Mouse (Mus musculus) hindbrain, embryonic 12.5 days (tissue): ENCODE results near the gene Pycr1. TPM values are rescaled to one million over a fixed set of nuclear protein-coding genes. Genes with fewer than 3 reads are reported as not detected.

Source experiments
- ATAC-seq: fragments of 200-750 bp; cut with Nextera tagmentation; 2 replicates; pipeline ENCODE4 v1.8.0; 2017; ENCODE audit warnings: moderate TSS enrichment; ENCODE audit not compliant: low FRiP score
- H3K27ac ChIP-seq: fragments of 300-500 bp; sonication (generic); 2 replicates; pipeline ENCODE4 v1.5.1; 2016; ENCODE audit warnings: mild to moderate bottlenecking
- H3K27me3 ChIP-seq: fragments of 300-500 bp; sonication (generic); 2 replicates; pipeline ENCODE4 v1.6.1; 2016; ENCODE audit warnings: mild to moderate bottlenecking
- H3K36me3 ChIP-seq: fragments of 300-500 bp; sonication (generic); 2 replicates; pipeline ENCODE4 v1.6.1; 2016; ENCODE audit warnings: mild to moderate bottlenecking
- H3K4me1 ChIP-seq: fragments of 300-500 bp; sonication (generic); 2 replicates; pipeline ENCODE4 v1.6.1; 2016
- H3K4me2 ChIP-seq: fragments of 300-500 bp; sonication (generic); replicated peaks from 2 replicates; pipeline ENCODE4 v1.6.1; 2016; ENCODE audit warnings: mild to moderate bottlenecking
- H3K4me3 ChIP-seq: fragments of 300-500 bp; sonication (generic); 2 replicates; pipeline ENCODE4 v1.5.1; 2016; ENCODE audit warnings: mild to moderate bottlenecking
- H3K9ac ChIP-seq: fragments of 300-500 bp; sonication (generic); 2 replicates; pipeline ENCODE4 v1.6.1; 2016; ENCODE audit warnings: mild to moderate bottlenecking, moderate library complexity
- H3K9me3 ChIP-seq: fragments of 300-500 bp; sonication (generic); replicated peaks from 2 replicates; pipeline ENCODE4 v1.6.1; 2016; ENCODE audit warnings: mild to moderate bottlenecking
- WGBS: fragments of 180-500 bp; shearing (Covaris S2); methylation state at CpG from one replicate; pipeline ENCODE4 v1.1.7; 2016; 5-methylcytosine and 5-hydroxymethylcytosine counted together
- polyA plus RNA-seq: library from polyadenylated mRNA; unstranded; fragments of >200 nt; fragmentation: Nextera tagmentation; extraction: Ambion mirVana; gene quantifications from 2 replicates; pipeline ENCODE4 v1.2.1, GENCODE M21; 2016

The Pycr1 gene
- polyA plus RNA-seq, 1 experiment from 2014 or later, result 28.5 TPM

DNA sequence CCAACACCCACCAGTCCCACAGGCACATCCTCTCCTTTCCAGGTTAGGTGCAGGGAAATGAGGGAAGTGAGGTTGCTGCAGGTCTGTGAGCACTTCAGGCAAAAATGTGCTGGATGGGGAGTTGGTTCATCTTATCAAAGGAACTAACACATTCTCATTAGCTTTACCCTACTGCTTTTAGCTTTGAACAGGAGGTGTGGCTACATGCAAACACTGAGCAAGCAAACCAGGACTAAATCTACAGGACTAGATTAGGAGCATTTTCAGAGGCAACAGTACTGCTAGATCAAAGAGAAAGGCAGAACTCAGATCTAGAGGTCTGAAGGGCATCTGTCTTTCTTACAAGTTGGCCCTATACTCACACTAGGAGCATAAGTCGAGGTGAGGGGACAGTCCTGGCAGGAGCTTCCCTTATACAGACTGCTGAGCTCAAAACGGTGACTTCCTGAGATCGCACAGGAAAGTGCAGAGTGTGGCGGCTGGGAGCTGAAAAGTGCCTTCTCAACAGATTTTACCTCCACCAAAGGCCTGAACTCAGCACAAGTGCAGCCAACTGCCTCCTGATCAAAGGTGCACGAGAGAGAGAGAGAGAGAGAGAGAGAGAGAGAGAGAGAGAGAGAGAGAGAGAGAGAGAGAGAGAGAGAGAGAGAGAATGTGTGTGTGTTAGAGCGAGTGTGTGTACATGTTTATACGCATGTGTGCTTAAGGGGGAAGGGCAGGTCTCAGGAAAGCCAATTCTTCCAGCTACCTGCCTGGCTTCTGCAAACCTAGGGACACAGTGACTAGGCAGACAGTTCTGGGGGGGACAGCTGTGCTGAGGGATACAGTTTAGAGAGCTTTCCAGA is 12.5 kb downstream of the Pycr1 start:
- Histone ChIP-seq H3K27me3 (no peaks in the 10 kb centered on the region), H3K4me3 (peak overlapping the region; percentile 95; the same call in 1 of the 2 replicates), H3K4me1 (peaks cover 36% of the 10 kb centered on the region), H3K27ac (no peak overlapping the region), H3K9me3 (no peaks in the 10 kb centered on the region), H3K9ac (peak overlapping the region; percentile 33), H3K4me2 (peak overlapping the region; percentile 82; the same call in 1 of the 2 replicates), H3K36me3 (peaks cover 27% of the 10 kb centered on the region)
- 41% methylated on average over 7 of the region's 7 CpGs for WGBS
- ATAC-seq, result no peak

DNA sequence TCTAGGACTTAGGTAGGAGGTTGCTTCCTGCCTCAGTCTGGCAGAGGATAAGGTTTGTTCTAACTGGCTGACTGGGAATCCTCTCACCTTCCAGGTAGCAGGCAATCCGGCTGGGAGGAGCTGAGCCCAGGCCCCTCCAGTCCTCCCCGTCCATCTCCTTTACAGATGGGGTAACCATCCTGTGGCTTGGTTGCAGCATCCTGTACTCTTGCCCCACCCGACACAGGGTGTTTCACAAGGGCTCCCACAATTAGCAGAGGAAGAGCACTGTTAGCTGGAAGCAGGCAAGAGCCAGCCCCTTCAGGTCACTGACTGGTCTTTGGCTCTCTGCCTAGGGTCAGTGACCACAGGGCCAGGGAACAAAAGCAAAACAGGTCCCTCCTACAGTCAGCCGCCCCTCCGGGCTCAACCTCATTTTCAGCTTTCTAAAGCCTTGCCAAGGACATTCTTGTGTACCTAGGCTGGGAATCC is 13.1 kb downstream of the Pycr1 start:
- Histone ChIP-seq H3K27me3 (no peaks in the 10 kb centered on the region), H3K4me2 (peak overlapping the region; percentile 29), H3K9ac (peak overlapping the region; percentile 33), H3K4me3 (0 out of 2 replicates have a peak overlapping the region, but pooled peaks have one; percentile 7), H3K27ac (peak overlapping the region; percentile 64), H3K9me3 (no peaks in the 10 kb centered on the region), H3K36me3 (peaks cover 27% of the 10 kb centered on the region), H3K4me1 (peaks cover 37% of the 10 kb centered on the region)
- no peak for ATAC-seq
- 32% methylated on average over 5 of the region's 5 CpGs for WGBS

DNA sequence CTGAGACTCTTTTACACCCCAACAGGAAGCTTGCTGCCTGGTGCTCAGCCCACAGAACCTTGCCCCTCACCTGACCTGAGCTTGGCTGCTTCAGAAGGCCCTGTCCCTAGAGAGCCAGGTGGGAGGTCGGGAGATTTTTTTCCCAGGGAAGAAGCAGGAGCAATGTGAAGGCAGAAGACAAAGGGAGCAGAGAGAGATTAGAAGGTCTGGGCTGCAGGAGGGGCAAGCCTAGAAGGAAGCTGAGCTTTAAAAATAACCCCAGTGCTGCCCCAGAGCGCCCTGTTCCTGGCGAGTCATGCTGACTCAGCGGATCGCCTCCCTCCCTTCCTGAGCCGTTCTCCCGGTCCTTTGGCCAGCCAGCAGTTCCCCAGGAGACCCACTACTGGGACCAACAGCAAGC is 13.7 kb downstream of the Pycr1 start:
- ATAC-seq, result no peak

DNA sequence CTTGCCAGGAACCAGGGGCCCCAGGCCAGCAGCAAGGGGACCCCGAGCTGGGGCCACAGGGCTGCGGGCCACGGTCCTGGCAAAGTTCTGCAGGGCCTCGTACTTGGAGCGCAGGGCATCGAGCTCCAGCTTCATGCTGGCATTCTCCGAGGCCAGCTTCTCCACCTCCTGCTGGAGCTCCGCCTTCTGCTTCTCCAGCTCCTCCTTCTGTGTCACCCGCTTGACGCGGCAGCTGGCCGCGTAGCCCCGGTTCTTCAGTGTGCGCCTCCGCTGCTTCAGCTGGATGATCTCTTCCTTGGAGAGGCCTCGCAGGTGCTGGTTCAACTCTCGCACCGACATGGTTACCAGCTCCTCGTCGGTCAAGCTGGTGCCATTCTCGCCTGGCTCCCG is 14.2 kb downstream of the Pycr1 start:
- Histone ChIP-seq H3K9ac (peak overlapping the region; percentile 33; the same call in 1 of the 2 replicates), H3K4me1 (peaks cover 43% of the 10 kb centered on the region), H3K4me3 (no peak overlapping the region), H3K9me3 (no peaks in the 10 kb centered on the region), H3K27ac (peak overlapping the region; percentile 64; the same call in 1 of the 2 replicates), H3K36me3 (peaks cover 27% of the 10 kb centered on the region), H3K4me2 (peak overlapping the region; percentile 29), H3K27me3 (no peaks in the 10 kb centered on the region)
- 76% methylated on average over 23 of the region's 23 CpGs for WGBS
- ATAC-seq, result no peak

More for the DNA sequence above, 13.7 kb downstream of the Pycr1 start:
- peak overlapping the region; percentile 29 for H3K4me2 ChIP-seq
- H3K9me3 ChIP-seq, result no peaks in the 10 kb centered on the region
- 0 out of 2 replicates have a peak overlapping the region, but pooled peaks have one; percentile 7 for H3K4me3 ChIP-seq
- WGBS, result 25% methylated on average over 7 of the region's 7 CpGs
- peaks cover 41% of the 10 kb centered on the region for H3K4me1 ChIP-seq
- H3K36me3 ChIP-seq, result peaks cover 27% of the 10 kb centered on the region
- H3K27ac ChIP-seq, result peak overlapping the region; percentile 64
- H3K27me3 ChIP-seq, result no peaks in the 10 kb centered on the region
- peak overlapping the region; percentile 33 for H3K9ac ChIP-seq

DNA sequence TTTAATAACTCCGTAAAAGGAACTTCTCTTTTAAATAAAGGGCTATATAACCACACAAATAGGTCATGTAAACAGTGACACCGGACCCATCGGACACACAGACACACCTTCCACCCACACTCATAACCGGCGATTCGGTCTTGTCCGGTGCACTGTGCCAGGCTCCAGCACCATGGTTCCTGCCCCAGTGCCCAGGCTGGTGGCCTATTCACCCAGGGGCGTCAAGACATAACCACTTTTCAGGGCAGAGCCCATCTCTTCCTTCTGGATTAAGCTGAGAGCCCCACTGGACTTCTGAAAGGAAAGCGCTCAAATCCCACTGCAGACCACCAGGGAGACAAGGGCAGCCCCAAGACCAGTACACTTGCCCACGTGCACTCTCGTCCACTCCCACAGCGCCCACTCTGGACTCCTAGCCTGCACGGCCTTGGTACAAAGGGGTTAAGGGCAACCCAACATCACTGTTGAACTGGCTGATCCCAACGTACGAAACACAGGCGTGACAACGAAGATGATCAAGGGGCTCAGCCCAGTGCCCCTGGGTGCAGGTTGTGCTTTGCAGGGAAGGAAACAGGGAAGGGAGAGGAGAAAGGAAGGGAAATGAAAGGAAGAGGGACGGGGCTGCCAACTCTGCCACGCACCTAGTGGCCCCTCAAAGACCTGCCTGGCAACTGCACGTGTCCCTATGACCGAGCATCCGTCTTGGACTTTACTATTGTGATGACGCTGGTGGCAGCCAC is 14.8 kb downstream of the Pycr1 start:
- 96% methylated on average over 23 of the region's 23 CpGs for WGBS
- no peaks in the 10 kb centered on the region for H3K9me3 ChIP-seq
- H3K4me1 ChIP-seq, result peaks cover 46% of the 10 kb centered on the region
- H3K4me3 ChIP-seq, result no peak overlapping the region
- H3K9ac ChIP-seq, result no peak overlapping the region
- no peaks in the 10 kb centered on the region for H3K27me3 ChIP-seq
- H3K4me2 ChIP-seq, result no peak overlapping the region
- ATAC-seq, result no peak
- H3K36me3 ChIP-seq, result peaks cover 27% of the 10 kb centered on the region
- H3K27ac ChIP-seq, result no peak overlapping the region

DNA sequence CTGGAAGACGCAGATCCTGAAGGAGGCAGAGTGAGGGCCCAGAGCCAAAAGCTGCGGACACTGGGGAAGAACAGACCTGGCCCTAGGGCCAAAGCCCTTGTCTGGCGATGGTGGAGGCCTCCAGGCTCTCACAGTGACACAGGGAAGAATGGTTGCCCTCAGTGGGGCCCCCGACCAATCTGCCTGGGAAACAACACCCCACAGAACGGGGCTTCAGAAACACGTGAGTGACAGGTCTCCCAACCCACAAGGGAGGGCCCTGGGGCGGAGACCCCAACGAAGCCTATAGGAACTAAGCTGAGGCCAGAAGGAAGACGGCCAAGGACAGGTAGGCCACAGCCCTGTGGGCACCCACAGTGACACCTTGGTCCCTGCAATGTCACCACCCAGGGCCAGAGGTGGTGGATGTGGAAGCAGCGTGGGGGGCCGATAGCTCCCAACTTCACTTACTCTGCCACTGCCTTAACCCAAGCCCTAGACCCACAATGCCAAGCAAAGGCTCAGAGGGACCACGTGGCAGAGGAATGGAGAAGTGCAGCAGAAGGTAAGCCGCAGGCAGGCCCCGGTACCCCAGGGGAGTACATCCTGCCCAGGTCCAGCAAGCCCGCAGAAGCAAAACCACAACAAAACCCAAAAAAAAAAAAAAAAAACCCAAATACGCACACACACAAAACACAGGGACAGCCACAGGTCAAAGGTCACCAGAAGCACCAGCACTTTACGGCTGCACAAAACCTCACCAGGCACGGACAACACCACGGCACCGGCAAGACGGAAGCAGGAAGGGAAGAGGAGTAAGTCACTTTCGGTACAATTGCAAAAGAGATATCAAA is 15.9 kb downstream of the Pycr1 start:
- Histone ChIP-seq H3K36me3 (peaks cover 33% of the 10 kb centered on the region), H3K27ac (no peak overlapping the region), H3K9me3 (no peaks in the 10 kb centered on the region), H3K4me3 (no peak overlapping the region), H3K4me1 (peaks cover 51% of the 10 kb centered on the region), H3K4me2 (no peak overlapping the region), H3K9ac (no peak overlapping the region), H3K27me3 (no peaks in the 10 kb centered on the region)
- WGBS, result 85% methylated on average over 22 of the region's 22 CpGs
- ATAC-seq, result no peak

DNA sequence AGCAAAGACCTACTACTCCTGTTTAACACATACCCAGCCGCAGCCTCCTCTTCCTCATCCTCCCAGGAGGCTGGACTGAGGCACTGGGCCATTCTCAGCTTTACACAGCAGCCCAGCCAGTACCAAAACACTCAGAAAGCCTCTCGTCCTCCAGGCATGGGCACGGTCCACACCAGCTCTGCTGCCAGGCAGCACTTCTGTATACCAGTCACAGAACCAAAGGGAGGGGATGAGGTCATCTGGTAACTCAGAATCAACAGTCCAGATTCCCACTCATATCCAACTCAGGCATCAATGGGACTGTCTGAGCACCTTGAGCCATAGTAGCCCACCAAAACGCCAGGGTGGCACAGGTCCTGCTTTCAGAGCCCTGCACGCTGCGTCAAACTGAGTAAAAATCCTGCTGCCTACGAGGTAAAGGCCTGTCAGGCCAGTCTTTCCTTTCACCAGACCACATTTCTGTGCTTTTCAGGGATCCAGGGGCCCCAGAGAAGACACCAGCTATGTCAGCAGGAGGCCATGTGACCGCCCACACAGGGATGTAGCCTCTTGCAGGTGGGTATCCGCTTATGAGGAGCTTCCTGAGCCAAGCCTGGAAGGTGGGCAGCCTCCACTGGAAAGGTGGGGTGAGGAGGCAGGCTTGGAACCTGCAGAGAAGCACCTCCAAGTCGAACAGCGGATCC is 16.6 kb downstream of the Pycr1 start:
- Histone ChIP-seq H3K9ac (no peak overlapping the region), H3K9me3 (no peaks in the 10 kb centered on the region), H3K27me3 (no peaks in the 10 kb centered on the region), H3K27ac (no peak overlapping the region), H3K4me2 (no peak overlapping the region), H3K4me1 (peaks cover 44% of the 10 kb centered on the region), H3K4me3 (no peak overlapping the region), H3K36me3 (peaks cover 41% of the 10 kb centered on the region)
- WGBS, result 92% methylated on average over 11 of the region's 11 CpGs
- no peak for ATAC-seq

DNA sequence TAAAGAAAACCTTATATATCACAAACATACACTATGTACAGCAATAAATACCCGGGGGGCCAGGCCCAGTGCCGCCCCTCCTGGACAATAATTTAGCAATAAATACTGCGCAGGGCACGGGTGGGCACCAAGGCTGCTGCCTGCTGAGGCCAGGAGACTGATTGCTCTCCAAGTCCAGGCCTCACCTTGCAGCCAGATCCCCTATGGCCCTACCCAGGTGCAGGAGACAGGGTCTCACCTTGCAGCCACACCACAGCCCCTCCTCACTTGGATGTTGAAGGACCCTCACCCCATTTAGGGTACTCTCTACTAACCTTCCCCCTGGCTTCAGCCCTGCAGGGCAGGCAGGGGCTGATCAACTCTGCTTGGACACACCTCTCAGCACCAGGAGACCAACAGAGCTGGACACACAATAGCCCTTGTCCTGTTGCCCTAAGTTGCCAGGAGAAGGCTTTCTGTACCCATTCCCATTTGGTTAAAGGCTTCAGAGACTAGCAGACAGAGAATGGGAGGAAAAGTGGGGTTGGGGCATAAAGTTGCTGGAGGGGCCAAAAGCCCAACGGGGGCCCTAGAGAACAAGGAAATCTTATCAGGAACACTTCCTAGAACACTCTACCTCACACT is 18.3 kb downstream of the Pycr1 start, which contains the start of gene Sirt7:
TSS of gene Sirt7 (minus strand) at position 89 of the 624 bp plus-strand sequence.
- H3K4me3 ChIP-seq, result peak within 1 kb of the TSS; percentile 99
- no peaks in the 10 kb centered on the region for H3K27me3 ChIP-seq
- H3K9ac ChIP-seq, result peak within 1 kb of the TSS; percentile 87
- no peaks in the 10 kb centered on the region for H3K9me3 ChIP-seq
- 26% methylated on average over 5 of the region's 5 CpGs for WGBS
- peaks cover 55% of the 10 kb centered on the region for H3K36me3 ChIP-seq
- peak; percentile 29 for ATAC-seq
- peaks cover 29% of the 10 kb centered on the region for H3K4me1 ChIP-seq
- peak within 1 kb of the TSS; percentile 80 for H3K27ac ChIP-seq
- peak within 1 kb of the TSS; percentile 99 for H3K4me2 ChIP-seq

DNA sequence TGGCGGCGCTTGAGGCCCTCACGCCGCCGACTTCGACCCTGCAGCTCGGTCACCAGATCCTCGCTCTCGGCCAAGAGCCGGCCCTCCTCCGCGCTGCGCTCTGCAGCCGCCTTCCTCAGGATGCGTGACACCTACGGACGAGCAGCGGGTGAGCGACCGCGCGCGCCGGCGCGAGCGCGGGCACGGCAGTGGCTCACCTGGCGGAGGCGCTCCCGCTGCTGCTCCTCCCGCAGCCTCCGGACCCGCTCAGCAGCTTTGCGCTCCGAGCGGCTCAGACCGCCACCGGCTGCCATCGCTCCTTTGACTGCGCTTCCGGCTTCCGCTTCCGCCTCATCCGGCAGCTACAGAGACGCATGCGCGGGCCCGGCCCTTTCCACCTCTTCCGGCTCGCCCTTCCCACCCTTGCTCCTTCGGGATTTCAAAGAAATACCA is 18.9 kb downstream of the Pycr1 start:
- ATAC-seq, result peak; percentile 74

DNA sequence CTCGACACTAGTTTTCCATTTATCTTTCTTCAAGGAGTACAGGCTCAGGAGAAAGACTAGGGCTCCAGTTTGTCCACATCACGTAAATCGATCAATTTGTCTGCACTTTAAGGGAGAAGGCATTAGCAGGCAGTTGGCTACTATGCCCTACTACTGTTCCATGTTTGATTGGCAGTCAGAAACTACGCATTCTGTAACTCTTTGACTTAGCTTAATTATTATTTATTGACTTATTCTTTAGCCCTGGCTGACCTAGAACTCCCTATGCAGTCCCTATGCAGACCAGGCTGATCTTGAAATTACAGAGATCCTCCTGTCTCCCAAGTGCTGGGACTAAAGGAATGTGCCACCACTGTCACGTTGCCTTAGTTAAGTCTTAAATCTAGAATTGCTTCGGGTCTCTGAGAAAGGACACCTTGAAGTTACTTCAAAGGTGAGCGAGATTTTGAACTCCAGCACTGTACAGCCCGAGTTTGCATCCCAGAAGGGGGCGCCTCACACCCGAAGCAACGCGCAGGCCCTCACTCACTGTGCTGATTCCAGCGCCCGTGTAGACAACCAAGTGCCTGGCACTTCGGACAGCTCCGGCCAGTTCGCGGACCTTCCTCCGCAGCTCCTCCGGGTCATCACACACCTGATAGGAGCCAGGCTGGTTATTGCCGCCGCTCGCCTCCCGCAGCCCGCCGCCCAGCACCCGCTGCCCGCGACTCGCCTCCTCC is 19.4 kb downstream of the Pycr1 start:
- ATAC-seq, result peak; percentile 68
- H3K9ac ChIP-seq, result peak overlapping the region; percentile 87
- H3K27me3 ChIP-seq, result no peaks in the 10 kb centered on the region
- H3K36me3 ChIP-seq, result peaks cover 57% of the 10 kb centered on the region
- H3K4me3 ChIP-seq, result peak overlapping the region; percentile 99
- H3K4me1 ChIP-seq, result peaks cover 18% of the 10 kb centered on the region
- WGBS, result 14% methylated on average over 29 of the region's 30 CpGs
- H3K4me2 ChIP-seq, result peak overlapping the region; percentile 99
- H3K9me3 ChIP-seq, result no peaks in the 10 kb centered on the region
- H3K27ac ChIP-seq, result peak overlapping the region; percentile 80

More for the DNA sequence above, 18.9 kb downstream of the Pycr1 start:
- WGBS, result under 1% methylated on average over 53 of the region's 53 CpGs
- Histone ChIP-seq H3K4me3 (peak overlapping the region; percentile 99), H3K9ac (peak overlapping the region; percentile 87), H3K27ac (peak overlapping the region; percentile 80), H3K4me2 (peak overlapping the region; percentile 99), H3K36me3 (peaks cover 60% of the 10 kb centered on the region), H3K9me3 (no peaks in the 10 kb centered on the region), H3K4me1 (peaks cover 24% of the 10 kb centered on the region), H3K27me3 (no peaks in the 10 kb centered on the region)
